Mouse (Mus musculus) heart, postnatal 0 days (tissue): ENCODE results near the gene Bcl9. TPM values are rescaled to one million over a fixed set of nuclear protein-coding genes. Genes with fewer than 3 reads are reported as not detected.
A peak's percentile ranks its signal among the peaks of the same experiment; 100 is the strongest.

Experiments used
- ATAC-seq: fragments of 200-750 bp; cut with Nextera tagmentation; 2 replicates; pipeline ENCODE4 v1.8.0; 2017; ENCODE audit warnings: low read depth, moderate number of reproducible peaks, moderate library complexity; ENCODE audit not compliant: insufficient read depth
- DNase-seq: peaks from one replicate; pipeline ENCODE4 v3.0.0-alpha.2; 2016; ENCODE audit warnings: low spot score
- H3K27ac ChIP-seq: fragments of 300-500 bp; sonication (generic); 2 replicates; pipeline ENCODE4 v1.5.1; 2014; ENCODE audit warnings: low read depth, mild to moderate bottlenecking
- H3K27me3 ChIP-seq: fragments of 300-500 bp; sonication (generic); 2 replicates; pipeline ENCODE4 v1.6.1; 2014; ENCODE audit warnings: low read length, mixed read lengths; ENCODE audit not compliant: control insufficient read depth, insufficient read depth
- H3K36me3 ChIP-seq: fragments of 300-500 bp; sonication (generic); replicated peaks from 2 replicates; pipeline ENCODE4 v1.6.1; 2014; ENCODE audit warnings: low read length, mixed read lengths; ENCODE audit not compliant: control insufficient read depth, insufficient read depth
- H3K4me1 ChIP-seq: fragments of 300-500 bp; sonication (generic); 2 replicates; pipeline ENCODE4 v1.6.1; 2014; ENCODE audit warnings: antibody characterized with exemption; ENCODE audit not compliant: control insufficient read depth, insufficient read depth
- H3K4me2 ChIP-seq: fragments of 300-500 bp; sonication (generic); 2 replicates; pipeline ENCODE4 v1.6.1; 2014; ENCODE audit warnings: low read depth, mild to moderate bottlenecking, low read length, moderate library complexity
- H3K4me3 ChIP-seq: fragments of 300-500 bp; sonication (generic); 2 replicates; pipeline ENCODE4 v1.5.1; 2014; ENCODE audit warnings: low read depth, low read length
- H3K9ac ChIP-seq: fragments of 300-500 bp; sonication (generic); replicated peaks from 2 replicates; pipeline ENCODE4 v1.6.1; 2014; ENCODE audit warnings: low read depth, low read length, mixed read lengths
- H3K9me3 ChIP-seq: fragments of 300-500 bp; sonication (generic); replicated peaks from 2 replicates; pipeline ENCODE4 v1.6.1; 2016; ENCODE audit warnings: low read length; ENCODE audit not compliant: control insufficient read depth
- CTCF ChIP-seq: IDR thresholded peaks from 2 replicates; pipeline ENCODE4 v1.5.1; 2016; ENCODE audit warnings: antibody characterized with exemption, control low read depth, low read depth
- EP300 ChIP-seq: IDR thresholded peaks from 2 replicates; pipeline ENCODE4 v1.6.1; 2016; ENCODE audit warnings: antibody characterized with exemption, low read depth
- WGBS: fragments of 180-500 bp; shearing (Covaris S2); extraction: QIAGEN DNeasy Blood & Tissue Kit; methylation state at CpG from one replicate; pipeline ENCODE4 v1.1.7; 2014; 5-methylcytosine and 5-hydroxymethylcytosine counted together
- polyA plus RNA-seq: library from polyadenylated mRNA; unstranded; fragments of >200 nt; fragmentation: Nextera tagmentation; extraction: Ambion mirVana; gene quantifications from 2 replicates; pipeline ENCODE4 v1.2.1, GENCODE M21; 2015
- total RNA-seq: library from RNA; depleted of rRNA; stranded (reverse); fragments of >200 nt; gene quantifications from 2 replicates; pipeline ENCODE4 v1.2.3, GENCODE M21; 2014; ENCODE audit warnings: low replicate concordance

Gene Bcl9
- total and polyA plus RNA-seq, 2 experiments from 2014 or later: 15.7 to 22.7 TPM

GRCm38 (mm10) chr3:97301586-97301985 is 3.9 kb upstream of the Bcl9 start:
- 0 out of 2 replicates have a peak, but pooled peaks cover 5% of the 10 kb centered on the region for H3K4me1 ChIP-seq
- no peak overlapping the region for H3K9ac ChIP-seq
- H3K36me3 ChIP-seq: no peaks in the 10 kb centered on the region
- TF ChIP-seq EP300 (no peak), CTCF (no peak)
- H3K27ac ChIP-seq: no peak overlapping the region
- H3K9me3 ChIP-seq: 0 out of 2 replicates have a peak, but pooled peaks cover 6% of the 10 kb centered on the region
- WGBS: 46% methylated on average over 7 of the region's 7 CpGs
- H3K4me3 ChIP-seq: no peak overlapping the region
- DNase-seq (no peak), ATAC-seq (no peak)
- no peaks in the 10 kb centered on the region for H3K27me3 ChIP-seq
- H3K4me2 ChIP-seq: no peak overlapping the region

- WGBS: 85% methylated on average over 7 of the region's 7 CpGs
- H3K4me3 ChIP-seq: no peak overlapping the region
- DNase-seq: no peak
- no peak overlapping the region for H3K27ac ChIP-seq
- no peak overlapping the region for H3K9ac ChIP-seq
- 0 out of 2 replicates have a peak, but pooled peaks cover 6% of the 10 kb centered on the region for H3K9me3 ChIP-seq
- H3K4me1 ChIP-seq: peaks cover 11% of the 10 kb centered on the region; the same call in 1 of the 2 replicates
- ATAC-seq: no peak
- H3K4me2 ChIP-seq: no peak overlapping the region
- no peaks in the 10 kb centered on the region for H3K36me3 ChIP-seq
- TF ChIP-seq EP300 (no peak), CTCF (no peak)
- no peaks in the 10 kb centered on the region for H3K27me3 ChIP-seq
Observed at GRCm38 (mm10) chr3:97300370-97300769, 2.7 kb upstream of the Bcl9 start.

- 0 out of 2 replicates have a peak, but pooled peaks cover 6% of the 10 kb centered on the region for H3K9me3 ChIP-seq
- no peaks in the 10 kb centered on the region for H3K36me3 ChIP-seq
- H3K4me2 ChIP-seq: no peak overlapping the region
- no peak overlapping the region for H3K4me3 ChIP-seq
- H3K27me3 ChIP-seq: no peaks in the 10 kb centered on the region
- DNase-seq (no peak), ATAC-seq (no peak)
- H3K9ac ChIP-seq: no peak overlapping the region
- H3K27ac ChIP-seq: no peak overlapping the region
- TF ChIP-seq EP300 (no peak), CTCF (peak; percentile 29; the same call in 1 of the 2 replicates)
- H3K4me1 ChIP-seq: peaks cover 13% of the 10 kb centered on the region; the same call in 1 of the 2 replicates
Observed at GRCm38 (mm10) chr3:97299885-97300284, 2.2 kb upstream of the Bcl9 start.

- no peak for TF ChIP-seq EP300
- TF ChIP-seq CTCF: no peak
- peak overlapping the region; percentile 62 for H3K4me2 ChIP-seq
- DNase-seq (peak; percentile 76), ATAC-seq (peak; percentile 24; the same call in 1 of the 2 replicates)
- H3K36me3 ChIP-seq: no peaks in the 10 kb centered on the region
- 0 out of 2 replicates have a peak, but pooled peaks cover 6% of the 10 kb centered on the region for H3K9me3 ChIP-seq
- peak overlapping the region; percentile 85; the same call in 1 of the 2 replicates for H3K9ac ChIP-seq
- H3K4me3 ChIP-seq: peak overlapping the region; percentile 79
- H3K27me3 ChIP-seq: no peaks in the 10 kb centered on the region
- peak overlapping the region; percentile 91 for H3K27ac ChIP-seq
- 33% methylated on average over 10 of the region's 10 CpGs for WGBS
- peaks cover 13% of the 10 kb centered on the region; the same call in 1 of the 2 replicates for H3K4me1 ChIP-seq
Observed at GRCm38 (mm10) chr3:97298856-97299465, 1.2 kb upstream of the Bcl9 start.

- 0 out of 2 replicates have a peak, but pooled peaks cover 6% of the 10 kb centered on the region for H3K9me3 ChIP-seq
- TF ChIP-seq CTCF: no peak
- TF ChIP-seq EP300: no peak
- H3K4me1 ChIP-seq: peaks cover 15% of the 10 kb centered on the region; the same call in 1 of the 2 replicates
- peak overlapping the region; percentile 62 for H3K4me2 ChIP-seq
- H3K27ac ChIP-seq: peak overlapping the region; percentile 91
- WGBS: 4% methylated on average over 16 of the region's 16 CpGs
- peak overlapping the region; percentile 85 for H3K9ac ChIP-seq
- H3K27me3 ChIP-seq: no peaks in the 10 kb centered on the region
- peak overlapping the region; percentile 79 for H3K4me3 ChIP-seq
- ATAC-seq (peak; percentile 55), DNase-seq (no peak)
- no peaks in the 10 kb centered on the region for H3K36me3 ChIP-seq
Observed at GRCm38 (mm10) chr3:97296941-97297552, 670 bp downstream of the Bcl9 start.
